Mouse (Mus musculus): Measurements from ENCODE around the gene Iba57.
"Not testable (repeated sequence)": the region's sequence is repeated elsewhere in the genome, so short reads cannot be mapped to it uniquely, and the experiment has no call there.

Iba57 gene

GRCm38 (mm10) chr11:59163255-59164236, at the start of gene Iba57:
Iba57 (minus strand) TSS chr11:59163739.
- DNase-seq (ENCODE audit: low read depth, low spot score), result peak; percentile 94

GRCm38 (mm10) chr11:59212892-59213494, 49.5 kb upstream of the Iba57 start:
- DNase-seq (ENCODE audit: low read depth, low spot score), result no peak

GRCm38 (mm10) chr11:59212320-59212719, 48.8 kb upstream of the Iba57 start:
- DNase-seq (ENCODE audit: low read depth, low spot score), result not testable (repeated sequence)

- DNase-seq (ENCODE audit: low read depth, low spot score), result not testable (repeated sequence)
Observed at GRCm38 (mm10) chr11:59211561-59211960, 48.0 kb upstream of the Iba57 start.

- no peak for DNase-seq (ENCODE audit: low read depth, low spot score)
Observed at GRCm38 (mm10) chr11:59210020-59210419, 46.5 kb upstream of the Iba57 start.

- DNase-seq (ENCODE audit: low read depth, low spot score), result no peak
Observed at GRCm38 (mm10) chr11:59209580-59209979, 46.0 kb upstream of the Iba57 start.

GRCm38 (mm10) chr11:59209003-59209441, 45.5 kb upstream of the Iba57 start:
- peak; percentile 72 for DNase-seq (ENCODE audit: low read depth, low spot score)

GRCm38 (mm10) chr11:59208153-59208831, 44.8 kb upstream of the Iba57 start, which contains the start of gene 2310033P09Rik:
2310033P09Rik (plus strand) TSS chr11:59208321.
- peak; percentile 84 for DNase-seq (ENCODE audit: low read depth, low spot score)

GRCm38 (mm10) chr11:59202081-59202995, 38.8 kb upstream of the Iba57 start, which contains the start of gene Mrpl55:
Mrpl55 (plus strand) TSS chr11:59202486.
- DNase-seq (ENCODE audit: low read depth, low spot score), result peak; percentile 87

- DNase-seq (ENCODE audit: low read depth, low spot score), result no peak
Observed at GRCm38 (mm10) chr11:59201216-59202002, 37.9 kb upstream of the Iba57 start.

GRCm38 (mm10) chr11:59196230-59196629, 32.7 kb upstream of the Iba57 start:
- DNase-seq (ENCODE audit: low read depth, low spot score), result no peak

GRCm38 (mm10) chr11:59192059-59192386, 28.5 kb upstream of the Iba57 start, which contains the start of gene Guk1:
Guk1 (minus strand) TSS chr11:59192212.
- DNase-seq (ENCODE audit: low read depth, low spot score), result no peak

GRCm38 (mm10) chr11:59191231-59192058, 27.9 kb upstream of the Iba57 start:
- peak; percentile 65 for DNase-seq (ENCODE audit: low read depth, low spot score)

GRCm38 (mm10) chr11:59187706-59188105, 24.2 kb upstream of the Iba57 start:
- no peak for DNase-seq (ENCODE audit: low read depth, low spot score)

GRCm38 (mm10) chr11:59185490-59185889, 22.0 kb upstream of the Iba57 start:
- DNase-seq (ENCODE audit: low read depth, low spot score), result no peak

- DNase-seq (ENCODE audit: low read depth, low spot score), result peak; percentile 67
Observed at GRCm38 (mm10) chr11:59183821-59184220, 20.3 kb upstream of the Iba57 start.

- DNase-seq (ENCODE audit: low read depth, low spot score), result no peak
Observed at GRCm38 (mm10) chr11:59182864-59183331, 19.4 kb upstream of the Iba57 start, which contains the start of gene Gjc2. Gjc2 (minus strand) TSS chr11:59183213.

GRCm38 (mm10) chr11:59176921-59177320, 13.4 kb upstream of the Iba57 start:
- DNase-seq (ENCODE audit: low read depth, low spot score), result no peak

GRCm38 (mm10) chr11:59176475-59176874, 12.9 kb upstream of the Iba57 start:
- DNase-seq (ENCODE audit: low read depth, low spot score), result no peak
